Mouse (Mus musculus) ES-E14 (cell line): ENCODE data around the gene Bcas3.

Experiments
- CHD2 ChIP-seq: IDR thresholded peaks from 2 replicates; pipeline ENCODE4 v1.6.1; 2014; ENCODE audit warnings: mild to moderate bottlenecking, low read depth, low read length, inconsistent platforms
- ZC3H11A ChIP-seq: IDR thresholded peaks from 2 replicates; pipeline ENCODE4 v1.6.1; 2012; ENCODE audit warnings: low read depth, mild to moderate bottlenecking, inconsistent platforms, low read length, borderline replicate concordance

GRCm38 (mm10) chr11:85549651-85550050 lies 196.7 kb downstream of the Bcas3 start:
- no peak for TF ChIP-seq CHD2
- no peak for TF ChIP-seq ZC3H11A
